Mouse (Mus musculus): Measurements from ENCODE around the gene Ccdc142.
A peak's percentile ranks its signal among the peaks of the same experiment; 100 is the strongest.

Gene Ccdc142

GRCm38 (mm10) chr6:83101316-83101687, at the start of gene Ccdc142, which contains the start of gene Gm42688:
Ccdc142 (plus strand) TSS chr6:83101601.
Gm42688 (plus strand) TSS chr6:83101617.
- DNase-seq (ENCODE audit: low spot score in 2 of 2): peak; percentile 81 to 93

- peak in 1 of 2 experiments; percentile 42 for DNase-seq (ENCODE audit: low spot score in 2 of 2)
These were observed 48.1 kb upstream of the Ccdc142 start for GRCm38 (mm10) chr6:83053136-83053960.

GRCm38 (mm10) chr6:83054074-83054851, 47.1 kb upstream of the Ccdc142 start, which contains the start of gene Aup1:
Aup1 (plus strand) TSS chr6:83054521.
- DNase-seq (ENCODE audit: low spot score in 2 of 2): peak; percentile 96 to 98

GRCm38 (mm10) chr6:83054871-83055431, 46.5 kb upstream of the Ccdc142 start, which contains the start of gene Htra2:
Htra2 (minus strand) TSS chr6:83055273.
- peak in 1 of 2 experiments; percentile 40 for DNase-seq (ENCODE audit: low spot score in 2 of 2)

- DNase-seq (ENCODE audit: low spot score in 2 of 2): peak in 1 of 2 experiments; percentile 44
These were observed 43.6 kb upstream of the Ccdc142 start, which contains the start of gene Dqx1 for GRCm38 (mm10) chr6:83057790-83058189. Dqx1 (plus strand) TSS chr6:83057844.

- DNase-seq (ENCODE audit: low spot score in 2 of 2): no peak
These were observed 42.7 kb upstream of the Ccdc142 start for GRCm38 (mm10) chr6:83058725-83059124.

GRCm38 (mm10) chr6:83065995-83066394, 35.4 kb upstream of the Ccdc142 start:
- DNase-seq (ENCODE audit: low spot score in 2 of 2): no peak

- no peak for DNase-seq (ENCODE audit: low spot score in 2 of 2)
These were observed 35.0 kb upstream of the Ccdc142 start for GRCm38 (mm10) chr6:83066441-83066840.

GRCm38 (mm10) chr6:83068221-83068620, 33.2 kb upstream of the Ccdc142 start:
- DNase-seq (ENCODE audit: low spot score in 2 of 2): no peak

GRCm38 (mm10) chr6:83068706-83069487, 32.5 kb upstream of the Ccdc142 start:
- no peak for DNase-seq (ENCODE audit: low spot score in 2 of 2)

GRCm38 (mm10) chr6:83069488-83070246, 31.7 kb upstream of the Ccdc142 start:
- no peak for DNase-seq (ENCODE audit: low spot score in 2 of 2)

GRCm38 (mm10) chr6:83070247-83070310, 31.3 kb upstream of the Ccdc142 start, which contains the start of gene Tlx2:
Tlx2 (minus strand) TSS chr6:83070293.
- DNase-seq (ENCODE audit: low spot score in 2 of 2): no peak

- no peak for DNase-seq (ENCODE audit: low spot score in 2 of 2)
These were observed 30.8 kb upstream of the Ccdc142 start for GRCm38 (mm10) chr6:83070311-83071219.

- DNase-seq (ENCODE audit: low spot score in 2 of 2): no peak
These were observed 30.2 kb upstream of the Ccdc142 start for GRCm38 (mm10) chr6:83071220-83071619.

GRCm38 (mm10) chr6:83074979-83075378, 26.4 kb upstream of the Ccdc142 start:
- no peak for DNase-seq (ENCODE audit: low spot score in 2 of 2)

GRCm38 (mm10) chr6:83077630-83078323, 23.6 kb upstream of the Ccdc142 start, which contains the start of gene Pcgf1:
Pcgf1 (plus strand) TSS chr6:83077869.
- peak in 1 of 2 experiments; percentile 49 for DNase-seq (ENCODE audit: low spot score in 2 of 2)

GRCm38 (mm10) chr6:83078324-83078858, 23.0 kb upstream of the Ccdc142 start:
- peak; percentile 93 to 99 for DNase-seq (ENCODE audit: low spot score in 2 of 2)

GRCm38 (mm10) chr6:83080210-83080609, 21.2 kb upstream of the Ccdc142 start:
- DNase-seq (ENCODE audit: low spot score in 2 of 2): no peak

- no peak for DNase-seq (ENCODE audit: low spot score in 2 of 2)
These were observed 17.9 kb upstream of the Ccdc142 start for GRCm38 (mm10) chr6:83083497-83083896.

Measured in left cerebral cortex, adult 9 months (tissue).